Mouse (Mus musculus): ENCODE measurements around the gene Gpa33.

Gpa33 gene

GRCm38 (mm10) chr1:166167405-166167804 is 37.4 kb downstream of the Gpa33 start:
- DNase-seq = no peak

- DNase-seq = no peak
Observed at GRCm38 (mm10) chr1:166168017-166168416, 38.0 kb downstream of the Gpa33 start.

DNA sequence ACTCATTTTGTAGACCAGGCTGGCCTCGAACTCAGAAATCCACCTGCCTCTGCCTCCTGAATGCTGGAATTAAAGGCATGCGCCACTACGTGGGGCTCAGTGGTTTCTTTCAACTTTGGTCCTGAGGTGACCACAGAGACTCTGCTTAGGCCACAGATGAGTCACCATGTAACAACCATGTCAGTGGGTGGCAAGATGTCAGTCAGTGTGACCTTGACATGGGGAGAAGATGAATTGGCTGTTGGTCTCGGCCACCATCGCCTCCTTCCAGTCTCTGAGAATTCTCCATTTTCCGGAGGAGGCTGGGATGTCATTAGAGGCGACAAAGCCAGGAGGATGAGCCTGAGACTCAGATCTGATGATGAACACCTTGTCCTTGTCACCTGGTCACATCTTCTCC is 39.7 kb downstream of the Gpa33 start:
- DNase-seq = no peak

DNA sequence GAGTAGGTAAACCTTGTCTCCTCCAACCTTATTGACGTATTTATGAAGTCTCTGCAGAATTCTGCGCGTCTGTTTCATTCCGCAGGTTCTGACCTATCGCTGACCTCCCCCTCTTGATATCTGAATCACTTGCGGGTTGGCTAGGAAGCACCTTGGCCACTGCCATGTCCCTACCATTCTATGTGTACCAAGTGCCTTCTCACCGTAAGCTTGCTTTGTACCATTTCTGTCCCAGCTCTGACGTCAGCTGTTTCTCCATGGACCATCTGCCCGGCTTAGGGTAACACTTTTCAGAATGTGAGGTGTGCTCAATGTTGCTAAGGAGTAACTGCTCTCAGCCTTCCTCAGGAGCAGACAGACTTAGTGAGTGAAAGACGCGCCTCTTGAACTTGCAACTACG is 40.8 kb downstream of the Gpa33 start:
- DNase-seq = no peak

- no peak for DNase-seq
Observed at GRCm38 (mm10) chr1:166172992-166173391, 43.0 kb downstream of the Gpa33 start.

DNA sequence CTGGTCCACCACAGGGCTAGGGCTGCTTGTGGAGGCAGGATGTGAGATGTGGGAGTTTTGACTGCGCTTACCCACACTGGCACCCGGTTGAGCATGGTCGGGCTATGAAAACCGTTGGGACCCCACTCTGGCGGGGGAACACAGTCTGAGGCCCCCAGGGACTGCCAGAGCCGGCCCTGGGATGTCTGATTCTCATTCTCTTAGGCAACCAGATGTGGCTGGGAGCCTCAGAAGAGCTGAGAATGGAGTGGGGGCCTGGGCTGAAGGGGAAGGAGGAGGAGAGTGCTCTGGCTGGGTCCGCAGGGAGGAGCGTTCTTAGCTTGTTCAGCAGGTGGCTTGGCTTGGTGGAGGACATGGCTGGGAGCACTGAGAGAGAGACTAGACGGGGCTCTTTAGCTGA is 43.6 kb downstream of the Gpa33 start:
- no peak for DNase-seq

GRCm38 (mm10) chr1:166181510-166181909 is 51.5 kb downstream of the Gpa33 start:
- no peak for DNase-seq

DNA sequence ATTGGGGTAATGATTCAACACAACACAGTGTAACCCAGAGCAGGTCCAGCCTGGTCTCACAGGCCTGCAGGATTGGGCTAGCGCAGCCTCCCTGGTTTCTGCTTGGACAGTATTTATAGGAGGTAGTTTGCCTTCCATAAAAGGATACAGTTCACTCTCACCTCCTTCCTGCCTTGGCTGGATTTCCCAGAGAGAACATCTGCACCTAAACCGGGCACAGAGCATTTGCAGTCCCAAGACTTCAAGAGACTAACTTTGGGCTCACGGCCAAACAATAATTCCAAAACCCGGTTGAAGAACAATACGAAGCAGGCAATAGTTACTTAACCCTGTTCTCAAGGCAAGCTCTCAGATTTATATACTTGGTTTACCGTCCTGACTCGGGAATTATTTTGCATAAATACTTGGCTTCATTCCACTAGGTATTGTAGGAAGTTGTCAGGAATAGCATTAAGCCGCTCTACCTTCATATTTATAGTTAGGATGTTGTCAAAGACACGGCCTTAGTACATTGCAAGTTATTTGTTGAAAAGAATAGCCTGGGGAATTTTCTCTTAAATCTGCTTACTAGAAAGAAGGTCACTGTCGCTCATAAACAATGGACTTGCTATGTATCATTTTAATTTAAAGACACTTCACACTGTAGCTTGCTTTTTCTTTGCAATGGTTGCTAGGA is 53.1 kb downstream of the Gpa33 start:
- no peak for DNase-seq

DNA sequence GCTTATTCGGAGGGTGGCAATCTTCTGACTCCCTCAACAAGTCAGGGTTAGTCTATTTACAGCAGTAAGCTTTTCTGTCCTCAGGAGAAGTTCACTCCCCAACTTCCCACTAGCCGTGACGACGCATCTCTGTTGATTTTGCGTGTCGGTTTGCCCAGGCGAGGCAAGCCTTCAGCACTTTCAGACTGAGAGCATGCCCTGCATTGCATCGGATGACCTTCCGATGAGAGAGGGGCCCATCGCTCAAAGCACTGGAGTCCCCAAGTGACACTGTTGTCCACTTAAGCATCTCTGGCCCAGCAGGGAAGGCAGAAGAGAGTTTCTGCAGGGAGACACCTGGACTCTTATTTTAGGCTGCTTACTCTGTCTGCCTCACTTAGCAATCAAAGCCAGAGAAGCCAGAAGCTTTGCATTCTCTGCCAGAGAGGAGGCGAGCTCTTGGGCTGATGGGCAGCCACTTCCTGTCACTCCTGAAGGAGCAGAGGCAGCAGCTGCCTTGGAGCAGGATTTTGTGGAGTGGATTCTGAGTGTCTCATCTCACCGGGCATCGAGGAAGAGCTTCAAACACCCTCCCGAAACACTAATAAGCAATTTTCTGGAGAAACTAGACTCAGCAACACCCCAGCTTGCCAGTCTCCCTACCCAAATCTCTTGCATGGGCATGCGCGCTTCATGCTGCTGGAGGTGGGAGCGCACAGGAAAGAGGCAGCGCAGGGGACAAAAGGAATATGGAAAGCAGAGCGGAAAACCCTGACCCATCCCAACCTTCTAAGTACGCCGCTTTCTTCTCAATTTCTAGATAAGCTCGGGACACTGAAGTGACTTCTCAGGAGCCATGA is 54.6 kb downstream of the Gpa33 start:
- no peak for DNase-seq

DNA sequence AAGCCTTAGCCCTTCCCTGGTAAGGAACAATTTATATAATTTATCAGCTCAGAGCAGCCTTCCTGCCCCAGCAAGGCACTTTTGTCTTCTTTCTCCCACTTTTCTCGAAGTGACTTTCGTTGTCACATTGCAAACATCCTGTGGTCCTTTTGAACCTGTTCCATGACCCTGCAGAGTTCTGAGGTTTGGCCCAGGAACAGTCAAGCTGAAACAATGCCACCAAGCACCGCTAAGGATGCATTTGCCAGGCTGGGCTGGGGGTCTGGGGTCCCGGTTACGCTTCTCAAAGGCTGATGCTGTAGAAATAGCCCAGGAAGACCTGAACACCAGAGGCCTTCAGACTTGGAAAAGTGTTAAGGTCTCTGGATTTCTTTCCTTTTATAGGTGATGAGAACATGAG is 55.3 kb downstream of the Gpa33 start:
- no peak for DNase-seq

GRCm38 (mm10) chr1:166189821-166190220 is 59.8 kb downstream of the Gpa33 start:
- no peak for DNase-seq

- DNase-seq = no peak
Observed at GRCm38 (mm10) chr1:166204171-166204570, 74.1 kb downstream of the Gpa33 start.

DNA sequence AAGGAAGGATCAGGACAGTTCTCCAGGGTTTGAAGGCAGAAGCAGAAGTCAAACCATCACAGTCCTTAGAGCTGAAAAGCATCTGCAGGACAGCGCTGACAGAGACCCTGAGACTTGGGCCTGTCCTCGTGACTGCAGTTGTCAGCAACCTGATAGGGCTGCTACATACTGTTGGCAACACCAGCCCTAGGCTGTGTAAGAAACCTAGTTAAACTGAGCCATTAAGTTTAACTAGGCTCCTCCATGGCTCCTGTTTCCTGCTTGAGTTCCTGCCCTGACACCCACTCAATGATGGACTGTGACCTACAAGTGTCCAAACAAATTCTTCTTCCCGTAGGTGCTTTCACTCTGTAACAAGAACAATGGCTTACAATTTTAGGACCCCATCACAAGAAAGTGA is 75.1 kb downstream of the Gpa33 start:
- DNase-seq = no peak

DNA sequence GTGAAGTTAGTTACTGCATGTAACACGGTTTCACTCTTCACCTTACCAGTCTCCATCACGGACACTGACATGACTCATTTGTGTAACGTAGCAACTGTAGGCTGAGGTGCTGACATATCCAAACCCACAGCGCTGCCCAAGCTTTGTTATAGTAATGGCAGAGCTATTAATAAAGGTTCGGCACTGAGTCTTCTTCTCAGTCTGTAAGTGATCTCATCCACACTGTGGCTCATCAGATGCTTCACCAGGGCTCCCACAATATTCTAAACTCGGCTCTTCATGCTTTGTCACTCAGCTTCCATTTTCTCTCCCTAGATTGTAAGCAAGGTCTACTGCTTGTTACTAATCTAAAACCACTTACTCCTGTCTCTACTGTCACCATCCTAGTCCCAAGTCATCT is 79.3 kb downstream of the Gpa33 start:
- DNase-seq = no peak

GRCm38 (mm10) chr1:166214181-166214580 is 84.1 kb downstream of the Gpa33 start:
- no peak for DNase-seq

All from cerebellum, adult 9-11 months (tissue).